Mouse (Mus musculus): ENCODE results near the gene Tmc2. TPM values are rescaled to one million over a fixed set of nuclear protein-coding genes. Genes with fewer than 3 reads are reported as not detected.

Tmc2 gene
- polyA plus RNA-seq, 1 experiment from 2014 or later: not detected

GRCm38 (mm10) chr2:130167861-130168260 is 27.1 kb upstream of the Tmc2 start:
- no peak overlapping the region for H3K4me3 ChIP-seq (replicated peaks; ENCODE audit: low read depth, low read length)
- H3K27ac ChIP-seq (replicated peaks; ENCODE audit: low read depth, low read length): no peak overlapping the region
- no peaks in the 10 kb centered on the region for H3K4me1 ChIP-seq (ENCODE audit: control insufficient read depth, insufficient read depth, low read length)
- no peaks in the 10 kb centered on the region for H3K9me3 ChIP-seq (ENCODE audit: control insufficient read depth, low read length)
- no peak overlapping the region for H3K4me2 ChIP-seq (ENCODE audit: low read length)
- H3K36me3 ChIP-seq (ENCODE audit: control insufficient read depth, insufficient read depth, low read length): peaks cover 48% of the 10 kb centered on the region
- WGBS: 50% methylated on average over 3 of the region's 3 CpGs
- DNase-seq: peak; percentile 86
- no peak overlapping the region for H3K9ac ChIP-seq (replicated peaks; ENCODE audit: low read length)
- no peak for ATAC-seq (ENCODE audit: low FRiP score, low TSS enrichment)
- no peaks in the 10 kb centered on the region for H3K27me3 ChIP-seq (ENCODE audit: control insufficient read depth, insufficient read depth, low read length)

DNA sequence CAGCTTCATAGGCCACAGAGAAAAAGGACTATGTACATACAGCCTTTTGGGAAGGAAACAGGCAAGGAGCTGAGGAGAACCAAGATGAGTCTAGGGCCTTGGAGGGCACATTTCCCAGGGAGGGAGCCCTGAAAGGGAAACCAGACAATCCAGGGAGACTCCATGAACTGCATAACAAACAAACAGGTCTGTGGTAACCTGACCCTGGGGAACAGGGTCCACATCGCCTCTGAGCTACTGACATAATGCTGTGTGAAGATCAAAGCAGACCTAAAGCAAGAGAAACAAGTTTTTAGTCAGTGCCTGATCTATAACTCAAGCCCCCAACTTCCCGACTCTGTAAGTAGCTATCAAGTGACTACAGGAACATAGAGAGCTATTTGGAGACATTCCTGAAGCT is 23.3 kb upstream of the Tmc2 start:
- Histone ChIP-seq H3K9ac (replicated peaks; ENCODE audit: low read length) (no peak overlapping the region), H3K27ac (replicated peaks; ENCODE audit: low read depth, low read length) (no peak overlapping the region), H3K9me3 (ENCODE audit: control insufficient read depth, low read length) (no peaks in the 10 kb centered on the region), H3K27me3 (ENCODE audit: control insufficient read depth, insufficient read depth, low read length) (no peaks in the 10 kb centered on the region), H3K36me3 (ENCODE audit: control insufficient read depth, insufficient read depth, low read length) (peaks cover 87% of the 10 kb centered on the region), H3K4me1 (ENCODE audit: control insufficient read depth, insufficient read depth, low read length) (peaks cover 3% of the 10 kb centered on the region), H3K4me3 (replicated peaks; ENCODE audit: low read depth, low read length) (no peak overlapping the region), H3K4me2 (ENCODE audit: low read length) (no peak overlapping the region)
- DNase-seq (no peak), ATAC-seq (ENCODE audit: low FRiP score, low TSS enrichment) (no peak)
- WGBS: 84% methylated on average over 2 of the region's 2 CpGs

DNA sequence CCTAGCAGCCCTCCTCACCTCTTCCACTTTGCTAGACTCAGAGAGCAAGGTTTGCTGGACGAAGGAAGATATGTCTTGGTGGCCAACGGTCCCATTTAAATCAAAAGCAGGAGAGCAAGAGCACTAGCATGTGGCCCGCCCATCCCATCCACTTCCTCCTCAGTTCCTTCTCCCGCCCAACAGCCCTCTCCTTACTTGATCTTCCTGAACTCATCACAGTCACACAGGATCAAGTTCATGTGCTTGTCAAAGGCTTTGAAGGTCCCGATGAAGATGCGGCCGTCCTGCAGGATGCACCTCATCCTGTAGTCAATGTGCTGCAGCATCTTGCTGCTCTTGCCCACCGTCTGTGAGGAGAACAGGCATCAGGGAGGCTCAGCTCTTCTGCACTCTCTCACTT is 18.2 kb upstream of the Tmc2 start:
- Histone ChIP-seq H3K4me2 (ENCODE audit: low read length) (peak overlapping the region; percentile 95), H3K27ac (replicated peaks; ENCODE audit: low read depth, low read length) (no peak overlapping the region), H3K4me1 (ENCODE audit: control insufficient read depth, insufficient read depth, low read length) (peaks cover 17% of the 10 kb centered on the region), H3K36me3 (ENCODE audit: control insufficient read depth, insufficient read depth, low read length) (peaks cover 53% of the 10 kb centered on the region), H3K27me3 (ENCODE audit: control insufficient read depth, insufficient read depth, low read length) (no peaks in the 10 kb centered on the region), H3K4me3 (replicated peaks; ENCODE audit: low read depth, low read length) (0 out of 2 replicates have a peak overlapping the region, but pooled peaks have one; percentile 0), H3K9ac (replicated peaks; ENCODE audit: low read length) (peak overlapping the region; percentile 99; the same call in 1 of the 2 replicates), H3K9me3 (ENCODE audit: control insufficient read depth, low read length) (no peaks in the 10 kb centered on the region)
- ATAC-seq (ENCODE audit: low FRiP score, low TSS enrichment): no peak
- WGBS: 78% methylated on average over 8 of the region's 8 CpGs
- no peak for DNase-seq

DNA sequence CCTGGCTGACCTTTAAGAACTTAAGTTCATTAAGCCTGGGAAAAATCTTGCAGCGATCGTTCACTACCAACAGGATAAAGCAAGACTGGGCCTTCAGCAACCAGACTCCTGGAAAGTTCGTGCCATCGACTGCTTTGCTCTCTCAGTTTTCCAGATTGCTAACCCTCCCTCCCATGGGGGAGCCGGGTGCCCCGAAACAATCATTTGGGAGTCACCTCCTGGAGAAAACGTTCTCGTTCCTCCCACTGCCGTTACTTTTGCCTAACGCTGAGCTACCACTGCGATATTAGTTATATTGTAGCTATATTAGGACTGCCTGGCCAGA is 16.7 kb upstream of the Tmc2 start:
- Histone ChIP-seq H3K4me2 (ENCODE audit: low read length) (peak overlapping the region; percentile 95), H3K27me3 (ENCODE audit: control insufficient read depth, insufficient read depth, low read length) (no peaks in the 10 kb centered on the region), H3K36me3 (ENCODE audit: control insufficient read depth, insufficient read depth, low read length) (peaks cover 38% of the 10 kb centered on the region), H3K4me3 (replicated peaks; ENCODE audit: low read depth, low read length) (peak overlapping the region; percentile 99), H3K9ac (replicated peaks; ENCODE audit: low read length) (peak overlapping the region; percentile 99), H3K9me3 (ENCODE audit: control insufficient read depth, low read length) (no peaks in the 10 kb centered on the region), H3K4me1 (ENCODE audit: control insufficient read depth, insufficient read depth, low read length) (peaks cover 17% of the 10 kb centered on the region), H3K27ac (replicated peaks; ENCODE audit: low read depth, low read length) (peak overlapping the region; percentile 97)
- ATAC-seq (ENCODE audit: low FRiP score, low TSS enrichment) (no peak), DNase-seq (no peak)
- under 1% methylated on average over 11 of the region's 11 CpGs for WGBS

- H3K36me3 ChIP-seq (ENCODE audit: control insufficient read depth, insufficient read depth, low read length): peaks cover 32% of the 10 kb centered on the region
- peaks cover 17% of the 10 kb centered on the region for H3K4me1 ChIP-seq (ENCODE audit: control insufficient read depth, insufficient read depth, low read length)
- peak within 1 kb of the TSS; percentile 99 for H3K4me3 ChIP-seq (replicated peaks; ENCODE audit: low read depth, low read length)
- peak within 1 kb of the TSS; percentile 97 for H3K27ac ChIP-seq (replicated peaks; ENCODE audit: low read depth, low read length)
- peak within 1 kb of the TSS; percentile 95 for H3K4me2 ChIP-seq (ENCODE audit: low read length)
- peak within 1 kb of the TSS; percentile 99 for H3K9ac ChIP-seq (replicated peaks; ENCODE audit: low read length)
- peak; percentile 97 for DNase-seq
- peak; percentile 92 for ATAC-seq (ENCODE audit: low FRiP score, low TSS enrichment)
- under 1% methylated on average over 81 of the region's 81 CpGs for WGBS
- H3K27me3 ChIP-seq (ENCODE audit: control insufficient read depth, insufficient read depth, low read length): no peaks in the 10 kb centered on the region
- H3K9me3 ChIP-seq (ENCODE audit: control insufficient read depth, low read length): no peaks in the 10 kb centered on the region
Measured at GRCm38 (mm10) chr2:130178706-130179506, 16.1 kb upstream of the Tmc2 start, which contains the start of gene Snrpb. Gene Snrpb (minus strand): TSS chr2:130179403.

DNA sequence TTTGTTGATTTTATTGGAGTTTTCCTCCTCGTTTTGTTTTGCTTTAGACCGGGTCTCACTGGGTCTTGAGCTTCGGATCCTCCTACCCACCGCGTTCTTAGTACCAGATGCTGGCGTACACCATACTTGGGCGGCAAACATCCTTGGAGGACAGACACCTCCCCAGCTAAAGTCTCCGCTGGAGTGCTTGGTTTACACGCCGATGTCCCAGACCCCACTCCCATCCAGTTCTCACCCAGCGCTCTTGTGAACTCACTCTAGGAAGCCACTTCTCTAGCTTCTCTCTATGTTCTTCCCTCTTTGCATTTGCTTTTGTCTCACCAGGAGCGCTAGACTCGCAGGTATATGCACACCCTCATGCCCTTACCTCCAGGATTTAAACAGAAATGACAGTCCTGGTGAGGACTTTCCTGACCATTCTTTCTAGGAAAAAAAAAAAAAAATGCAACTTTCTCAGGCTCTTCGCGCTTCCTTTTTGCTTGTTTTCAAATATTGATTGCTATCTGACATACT is 15.4 kb upstream of the Tmc2 start:
- Histone ChIP-seq H3K4me2 (ENCODE audit: low read length) (peak overlapping the region; percentile 95), H3K4me3 (replicated peaks; ENCODE audit: low read depth, low read length) (peak overlapping the region; percentile 99), H3K27me3 (ENCODE audit: control insufficient read depth, insufficient read depth, low read length) (no peaks in the 10 kb centered on the region), H3K4me1 (ENCODE audit: control insufficient read depth, insufficient read depth, low read length) (peaks cover 17% of the 10 kb centered on the region), H3K36me3 (ENCODE audit: control insufficient read depth, insufficient read depth, low read length) (peaks cover 25% of the 10 kb centered on the region), H3K27ac (replicated peaks; ENCODE audit: low read depth, low read length) (peak overlapping the region; percentile 97), H3K9me3 (ENCODE audit: control insufficient read depth, low read length) (no peaks in the 10 kb centered on the region), H3K9ac (replicated peaks; ENCODE audit: low read length) (peak overlapping the region; percentile 64)
- 2% methylated on average over 15 of the region's 15 CpGs for WGBS
- ATAC-seq (ENCODE audit: low FRiP score, low TSS enrichment): peak; percentile 76
- DNase-seq: no peak

DNA sequence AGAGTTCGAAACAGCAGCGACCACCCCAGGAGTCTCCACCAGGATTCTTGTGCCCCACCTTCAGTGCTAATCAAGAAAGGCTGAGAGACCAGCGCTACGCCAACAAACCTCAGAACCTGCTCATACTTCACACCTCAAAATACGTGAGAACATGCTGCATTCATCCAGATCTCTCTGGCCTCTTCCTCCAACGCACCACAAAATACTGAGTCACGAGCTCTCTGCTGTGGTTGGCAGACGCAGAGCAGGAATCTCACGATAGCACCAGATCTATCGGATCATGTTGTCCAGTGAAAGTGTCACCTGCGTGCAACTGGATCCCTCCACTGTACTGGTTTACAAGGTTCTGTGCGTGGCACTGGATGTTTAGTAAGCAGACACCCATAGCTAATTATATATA is 6.6 kb upstream of the Tmc2 start:
- Histone ChIP-seq H3K4me1 (ENCODE audit: control insufficient read depth, insufficient read depth, low read length) (no peaks in the 10 kb centered on the region), H3K9me3 (ENCODE audit: control insufficient read depth, low read length) (no peaks in the 10 kb centered on the region), H3K4me3 (replicated peaks; ENCODE audit: low read depth, low read length) (no peak overlapping the region), H3K27ac (replicated peaks; ENCODE audit: low read depth, low read length) (no peak overlapping the region), H3K4me2 (ENCODE audit: low read length) (no peak overlapping the region), H3K9ac (replicated peaks; ENCODE audit: low read length) (no peak overlapping the region), H3K36me3 (ENCODE audit: control insufficient read depth, insufficient read depth, low read length) (no peaks in the 10 kb centered on the region), H3K27me3 (ENCODE audit: control insufficient read depth, insufficient read depth, low read length) (no peaks in the 10 kb centered on the region)
- 91% methylated on average over 12 of the region's 12 CpGs for WGBS
- ATAC-seq (ENCODE audit: low FRiP score, low TSS enrichment): no peak
- DNase-seq: no peak

- Histone ChIP-seq H3K36me3 (ENCODE audit: control insufficient read depth, insufficient read depth, low read length) (no peaks in the 10 kb centered on the region), H3K4me2 (ENCODE audit: low read length) (no peak overlapping the region), H3K9me3 (ENCODE audit: control insufficient read depth, low read length) (peaks cover 7% of the 10 kb centered on the region; the same call in 1 of the 2 replicates), H3K9ac (replicated peaks; ENCODE audit: low read length) (no peak overlapping the region), H3K27me3 (ENCODE audit: control insufficient read depth, insufficient read depth, low read length) (no peaks in the 10 kb centered on the region), H3K4me1 (ENCODE audit: control insufficient read depth, insufficient read depth, low read length) (no peaks in the 10 kb centered on the region), H3K4me3 (replicated peaks; ENCODE audit: low read depth, low read length) (no peak overlapping the region), H3K27ac (replicated peaks; ENCODE audit: low read depth, low read length) (no peak overlapping the region)
- ATAC-seq (ENCODE audit: low FRiP score, low TSS enrichment): no peak
- WGBS: 56% methylated on average over 5 of the region's 5 CpGs
- DNase-seq: no peak
Measured at GRCm38 (mm10) chr2:130200961-130201360, 6.0 kb downstream of the Tmc2 start.

- H3K27ac ChIP-seq (replicated peaks; ENCODE audit: low read depth, low read length): no peak overlapping the region
- no peak overlapping the region for H3K4me2 ChIP-seq (ENCODE audit: low read length)
- H3K4me3 ChIP-seq (replicated peaks; ENCODE audit: low read depth, low read length): no peak overlapping the region
- WGBS: 81% methylated on average over 2 of the region's 2 CpGs
- DNase-seq: no peak
- no peaks in the 10 kb centered on the region for H3K4me1 ChIP-seq (ENCODE audit: control insufficient read depth, insufficient read depth, low read length)
- no peak for ATAC-seq (ENCODE audit: low FRiP score, low TSS enrichment)
- H3K36me3 ChIP-seq (ENCODE audit: control insufficient read depth, insufficient read depth, low read length): no peaks in the 10 kb centered on the region
- no peaks in the 10 kb centered on the region for H3K9me3 ChIP-seq (ENCODE audit: control insufficient read depth, low read length)
- H3K27me3 ChIP-seq (ENCODE audit: control insufficient read depth, insufficient read depth, low read length): no peaks in the 10 kb centered on the region
- H3K9ac ChIP-seq (replicated peaks; ENCODE audit: low read length): no peak overlapping the region
Measured at GRCm38 (mm10) chr2:130207376-130207775, 12.4 kb downstream of the Tmc2 start.
